Mouse (Mus musculus): ENCODE results near the gene S100a9. TPM values are rescaled to one million over a fixed set of nuclear protein-coding genes. Genes with fewer than 3 reads are reported as not detected.

S100a9 gene
- polyA plus RNA-seq, 1 experiment from 2014 or later = 207 TPM

- no peak for TF ChIP-seq EP300 (IDR thresholded peaks at IDR 0.05)
- TF ChIP-seq CTCF (IDR thresholded peaks at IDR 0.05) = no peak
- Histone ChIP-seq H3K36me3 (ENCODE audit: insufficient read depth, low read length) (no peaks in the 10 kb centered on the region), H3K4me2 (replicated peaks; ENCODE audit: low read depth, low read length) (no peak overlapping the region), H3K4me1 (ENCODE audit: insufficient read depth, low read depth, low read length) (no peaks in the 10 kb centered on the region), H3K27ac (ENCODE audit: low read length) (no peak overlapping the region), H3K9ac (replicated peaks; ENCODE audit: low read depth) (no peak overlapping the region), H3K9me3 (ENCODE audit: low read length) (no peaks in the 10 kb centered on the region), H3K27me3 (replicated peaks; ENCODE audit: insufficient read depth, low read length) (0 out of 2 replicates have a peak, but pooled peaks cover 2% of the 10 kb centered on the region), H3K4me3 (ENCODE audit: low read depth, low read length) (no peak overlapping the region)
- ATAC-seq = no peak
- DNase-seq (ENCODE audit: low spot score) = no peak
- 68% methylated on average over 2 of the region's 2 CpGs for WGBS
These were observed 8.7 kb downstream of the S100a9 start for GRCm38 (mm10) chr3:90686835-90687234.

- Histone ChIP-seq H3K36me3 (ENCODE audit: insufficient read depth, low read length) (no peaks in the 10 kb centered on the region), H3K9ac (replicated peaks; ENCODE audit: low read depth) (no peak overlapping the region), H3K4me3 (ENCODE audit: low read depth, low read length) (no peak overlapping the region), H3K27me3 (replicated peaks; ENCODE audit: insufficient read depth, low read length) (no peaks in the 10 kb centered on the region), H3K27ac (ENCODE audit: low read length) (no peak overlapping the region), H3K4me2 (replicated peaks; ENCODE audit: low read depth, low read length) (no peak overlapping the region), H3K9me3 (ENCODE audit: low read length) (no peaks in the 10 kb centered on the region), H3K4me1 (ENCODE audit: insufficient read depth, low read depth, low read length) (no peaks in the 10 kb centered on the region)
- TF ChIP-seq EP300 (IDR thresholded peaks at IDR 0.05) (no peak), CTCF (IDR thresholded peaks at IDR 0.05) (no peak)
- ATAC-seq (no peak), DNase-seq (ENCODE audit: low spot score) (no peak)
- WGBS = 90% methylated on average over 3 of the region's 3 CpGs
These were observed 11.6 kb downstream of the S100a9 start for GRCm38 (mm10) chr3:90683929-90684328.

- Histone ChIP-seq H3K9ac (replicated peaks; ENCODE audit: low read depth) (no peak overlapping the region), H3K27ac (ENCODE audit: low read length) (no peak overlapping the region), H3K27me3 (replicated peaks; ENCODE audit: insufficient read depth, low read length) (no peaks in the 10 kb centered on the region), H3K4me3 (ENCODE audit: low read depth, low read length) (no peak overlapping the region), H3K9me3 (ENCODE audit: low read length) (no peaks in the 10 kb centered on the region), H3K4me1 (ENCODE audit: insufficient read depth, low read depth, low read length) (no peaks in the 10 kb centered on the region), H3K36me3 (ENCODE audit: insufficient read depth, low read length) (no peaks in the 10 kb centered on the region), H3K4me2 (replicated peaks; ENCODE audit: low read depth, low read length) (no peak overlapping the region)
- TF ChIP-seq EP300 (IDR thresholded peaks at IDR 0.05) = no peak
- TF ChIP-seq CTCF (IDR thresholded peaks at IDR 0.05) = no peak
- WGBS = 36% methylated on average over 3 of the region's 3 CpGs
- DNase-seq (ENCODE audit: low spot score) = no peak
- no peak for ATAC-seq
These were observed 16.9 kb downstream of the S100a9 start for GRCm38 (mm10) chr3:90678656-90679055.

- Histone ChIP-seq H3K4me1 (ENCODE audit: insufficient read depth, low read depth, low read length) (no peaks in the 10 kb centered on the region), H3K27me3 (replicated peaks; ENCODE audit: insufficient read depth, low read length) (no peaks in the 10 kb centered on the region), H3K27ac (ENCODE audit: low read length) (no peak within 1 kb of the TSS), H3K9ac (replicated peaks; ENCODE audit: low read depth) (no peak within 1 kb of the TSS), H3K4me3 (ENCODE audit: low read depth, low read length) (no peak within 1 kb of the TSS), H3K36me3 (ENCODE audit: insufficient read depth, low read length) (no peaks in the 10 kb centered on the region), H3K4me2 (replicated peaks; ENCODE audit: low read depth, low read length) (no peak within 1 kb of the TSS), H3K9me3 (ENCODE audit: low read length) (no peaks in the 10 kb centered on the region)
- TF ChIP-seq EP300 (IDR thresholded peaks at IDR 0.05) = no peak
- no peak for TF ChIP-seq CTCF (IDR thresholded peaks at IDR 0.05)
- WGBS = 41% methylated on average over 8 of the region's 8 CpGs
- peak; percentile 69 for DNase-seq (ENCODE audit: low spot score)
- ATAC-seq = peak; percentile 63
These were observed 26.7 kb downstream of the S100a9 start, which contains the start of gene S100a8 for GRCm38 (mm10) chr3:90668846-90669245. TSS of gene S100a8 (plus strand) at chr3:90668978.

- no peak overlapping the region for H3K4me3 ChIP-seq (ENCODE audit: low read depth, low read length)
- TF ChIP-seq CTCF (IDR thresholded peaks at IDR 0.05) = peak; percentile 63
- TF ChIP-seq EP300 (IDR thresholded peaks at IDR 0.05) = no peak
- H3K9me3 ChIP-seq (ENCODE audit: low read length) = no peaks in the 10 kb centered on the region
- WGBS = 62% methylated on average over 2 of the region's 2 CpGs
- no peaks in the 10 kb centered on the region for H3K4me1 ChIP-seq (ENCODE audit: insufficient read depth, low read depth, low read length)
- H3K36me3 ChIP-seq (ENCODE audit: insufficient read depth, low read length) = no peaks in the 10 kb centered on the region
- no peak overlapping the region for H3K4me2 ChIP-seq (replicated peaks; ENCODE audit: low read depth, low read length)
- DNase-seq (ENCODE audit: low spot score) (peak; percentile 48), ATAC-seq (no peak)
- no peaks in the 10 kb centered on the region for H3K27me3 ChIP-seq (replicated peaks; ENCODE audit: insufficient read depth, low read length)
- no peak overlapping the region for H3K9ac ChIP-seq (replicated peaks; ENCODE audit: low read depth)
- no peak overlapping the region for H3K27ac ChIP-seq (ENCODE audit: low read length)
These were observed 31.3 kb downstream of the S100a9 start for GRCm38 (mm10) chr3:90664219-90664618.

GRCm38 (mm10) chr3:90659364-90660044 lies 36.0 kb downstream of the S100a9 start:
- no peaks in the 10 kb centered on the region for H3K4me1 ChIP-seq (ENCODE audit: insufficient read depth, low read depth, low read length)

More at GRCm38 (mm10) chr3:90659364-90660044, 36.0 kb downstream of the S100a9 start:
- no peaks in the 10 kb centered on the region for H3K27me3 ChIP-seq (replicated peaks; ENCODE audit: insufficient read depth, low read length)
- no peak overlapping the region for H3K9ac ChIP-seq (replicated peaks; ENCODE audit: low read depth)
- no peak for TF ChIP-seq CTCF (IDR thresholded peaks at IDR 0.05)
- TF ChIP-seq EP300 (IDR thresholded peaks at IDR 0.05) = 0 out of 2 replicates have a peak, but pooled peaks have one; percentile 10
- H3K4me3 ChIP-seq (ENCODE audit: low read depth, low read length) = no peak overlapping the region
- no peaks in the 10 kb centered on the region for H3K9me3 ChIP-seq (ENCODE audit: low read length)
- no peaks in the 10 kb centered on the region for H3K36me3 ChIP-seq (ENCODE audit: insufficient read depth, low read length)
- ATAC-seq = no peak
- no peak for DNase-seq (ENCODE audit: low spot score)
- no peak overlapping the region for H3K27ac ChIP-seq (ENCODE audit: low read length)
- no peak overlapping the region for H3K4me2 ChIP-seq (replicated peaks; ENCODE audit: low read depth, low read length)
